Mouse (Mus musculus): ENCODE results near the gene Ak3. TPM values are rescaled to one million over a fixed set of nuclear protein-coding genes. Genes with fewer than 3 reads are reported as not detected.

The Ak3 gene
- polyA plus RNA-seq, 1 experiment from 2014 or later = 69.8 TPM

- peaks cover 11% of the 10 kb centered on the region for H3K4me1 ChIP-seq (replicated peaks)
- no peak overlapping the region for H3K4me3 ChIP-seq
- no peak for ATAC-seq (ENCODE audit: low read depth)
- 95% methylated on average over 4 of the region's 4 CpGs for WGBS
- no peaks in the 10 kb centered on the region for H3K9me3 ChIP-seq
- H3K27ac ChIP-seq (replicated peaks) = no peak overlapping the region
- H3K36me3 ChIP-seq = peaks cover 24% of the 10 kb centered on the region; the same call in 1 of the 2 replicates
- no peak overlapping the region for H3K4me2 ChIP-seq
- no peaks in the 10 kb centered on the region for H3K27me3 ChIP-seq
- H3K9ac ChIP-seq = no peak overlapping the region
These were observed 7.6 kb downstream of the Ak3 start for GRCm38 (mm10) chr19:29040206-29040605.

DNA sequence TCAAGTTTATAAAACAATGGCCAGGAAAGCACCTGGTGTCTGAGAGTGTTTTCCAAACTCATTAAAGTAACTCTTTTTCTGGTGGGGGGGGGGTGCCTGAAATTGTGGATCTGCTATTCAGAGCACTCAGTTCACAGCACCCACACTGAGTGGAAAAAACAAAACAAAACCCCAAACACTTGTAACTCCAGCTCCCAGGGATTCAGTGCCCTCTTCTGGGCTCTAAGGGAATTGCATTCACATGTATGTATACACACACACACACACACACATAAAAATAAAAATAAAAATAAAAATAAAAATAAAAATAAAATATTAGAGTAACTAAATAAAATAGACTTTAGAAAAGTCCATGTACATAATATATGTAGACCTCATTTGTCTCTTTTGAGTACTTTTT lies 8.4 kb downstream of the Ak3 start:
- Histone ChIP-seq H3K9ac (no peak overlapping the region), H3K4me3 (no peak overlapping the region), H3K9me3 (no peaks in the 10 kb centered on the region), H3K36me3 (peaks cover 30% of the 10 kb centered on the region; the same call in 1 of the 2 replicates), H3K27me3 (no peaks in the 10 kb centered on the region), H3K4me2 (no peak overlapping the region), H3K4me1 (replicated peaks) (peaks cover 4% of the 10 kb centered on the region), H3K27ac (replicated peaks) (no peak overlapping the region)
- ATAC-seq (ENCODE audit: low read depth) = no peak

- 94% methylated on average over 10 of the region's 10 CpGs for WGBS
- no peak overlapping the region for H3K27ac ChIP-seq (replicated peaks)
- no peak for ATAC-seq (ENCODE audit: low read depth)
- no peaks in the 10 kb centered on the region for H3K9me3 ChIP-seq
- peaks cover 32% of the 10 kb centered on the region for H3K36me3 ChIP-seq
- no peaks in the 10 kb centered on the region for H3K27me3 ChIP-seq
- H3K9ac ChIP-seq = no peak overlapping the region
- no peak overlapping the region for H3K4me2 ChIP-seq
- no peak overlapping the region for H3K4me3 ChIP-seq
- no peaks in the 10 kb centered on the region for H3K4me1 ChIP-seq (replicated peaks)
These were observed 10.2 kb downstream of the Ak3 start for GRCm38 (mm10) chr19:29037541-29037940.

- Histone ChIP-seq H3K9me3 (no peaks in the 10 kb centered on the region), H3K4me2 (no peak overlapping the region), H3K36me3 (peaks cover 36% of the 10 kb centered on the region), H3K4me3 (no peak overlapping the region), H3K27ac (replicated peaks) (no peak overlapping the region), H3K27me3 (no peaks in the 10 kb centered on the region), H3K4me1 (replicated peaks) (no peaks in the 10 kb centered on the region), H3K9ac (no peak overlapping the region)
- ATAC-seq (ENCODE audit: low read depth) = no peak
- 88% methylated on average over 5 of the region's 5 CpGs for WGBS
These were observed 10.7 kb downstream of the Ak3 start for GRCm38 (mm10) chr19:29037026-29037425.

DNA sequence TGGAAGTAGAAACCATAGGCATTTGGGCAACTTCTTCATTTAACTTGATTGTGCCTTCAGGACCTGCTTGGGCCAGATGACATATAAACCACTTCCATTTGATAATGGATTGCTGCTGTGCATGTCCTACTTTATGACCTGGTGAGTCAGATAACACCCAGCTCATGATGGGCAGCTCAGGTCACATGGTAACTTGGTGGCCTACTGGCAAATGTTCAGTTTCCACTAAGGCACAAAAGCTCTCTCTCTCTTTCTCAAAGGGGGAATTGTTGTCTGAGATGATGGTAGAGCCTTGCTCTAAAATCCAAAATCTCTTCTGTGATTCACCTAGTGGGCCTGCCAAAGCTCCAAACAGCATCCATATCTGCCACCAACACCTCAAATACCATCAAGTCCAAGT lies 15.1 kb downstream of the Ak3 start:
- no peak for ATAC-seq (ENCODE audit: low read depth)
- no peak overlapping the region for H3K4me2 ChIP-seq
- H3K4me3 ChIP-seq = no peak overlapping the region
- H3K9ac ChIP-seq = no peak overlapping the region
- no peak overlapping the region for H3K27ac ChIP-seq (replicated peaks)
- no peaks in the 10 kb centered on the region for H3K4me1 ChIP-seq (replicated peaks)
- peaks cover 49% of the 10 kb centered on the region for H3K36me3 ChIP-seq
- no peaks in the 10 kb centered on the region for H3K27me3 ChIP-seq
- no peaks in the 10 kb centered on the region for H3K9me3 ChIP-seq

DNA sequence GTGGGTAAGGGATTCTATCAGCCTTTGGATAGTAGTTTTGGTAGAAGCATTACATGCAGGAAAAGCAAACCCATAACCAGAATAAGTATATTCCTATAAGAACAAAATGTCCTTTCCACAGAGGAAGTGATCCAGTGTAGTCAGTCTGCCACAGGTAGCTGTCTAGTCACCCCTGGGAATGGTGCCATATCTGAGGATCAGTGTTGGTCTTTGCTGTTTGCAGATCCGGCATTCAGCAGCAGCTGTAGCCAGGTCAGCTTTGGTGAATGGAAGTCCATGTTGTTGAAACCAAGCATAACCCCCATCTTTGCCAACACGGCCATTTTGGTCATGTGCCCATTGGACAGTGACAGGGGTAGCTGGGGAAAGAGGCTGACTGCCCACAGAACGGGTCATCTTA lies 16.0 kb downstream of the Ak3 start:
- Histone ChIP-seq H3K27ac (replicated peaks) (no peak overlapping the region), H3K9me3 (no peaks in the 10 kb centered on the region), H3K4me3 (no peak overlapping the region), H3K4me2 (no peak overlapping the region), H3K27me3 (no peaks in the 10 kb centered on the region), H3K9ac (no peak overlapping the region), H3K36me3 (peaks cover 43% of the 10 kb centered on the region), H3K4me1 (replicated peaks) (no peaks in the 10 kb centered on the region)
- WGBS = 94% methylated on average over 3 of the region's 3 CpGs
- no peak for ATAC-seq (ENCODE audit: low read depth)

GRCm38 (mm10) chr19:29024391-29024947 lies 23.3 kb downstream of the Ak3 start:
- H3K4me3 ChIP-seq = no peak overlapping the region
- H3K27me3 ChIP-seq = no peaks in the 10 kb centered on the region
- H3K4me1 ChIP-seq (replicated peaks) = peaks cover 16% of the 10 kb centered on the region
- H3K4me2 ChIP-seq = no peak overlapping the region
- WGBS = 62% methylated on average over 11 of the region's 11 CpGs
- no peak overlapping the region for H3K9ac ChIP-seq
- ATAC-seq (ENCODE audit: low read depth) = no peak
- H3K27ac ChIP-seq (replicated peaks) = peak overlapping the region; percentile 61
- H3K9me3 ChIP-seq = no peaks in the 10 kb centered on the region
- H3K36me3 ChIP-seq = peaks cover 72% of the 10 kb centered on the region

- Histone ChIP-seq H3K9me3 (no peaks in the 10 kb centered on the region), H3K27me3 (no peaks in the 10 kb centered on the region), H3K9ac (no peak overlapping the region), H3K27ac (replicated peaks) (no peak overlapping the region), H3K36me3 (peaks cover 91% of the 10 kb centered on the region), H3K4me1 (replicated peaks) (peaks cover 16% of the 10 kb centered on the region), H3K4me2 (no peak overlapping the region), H3K4me3 (no peak overlapping the region)
- ATAC-seq (ENCODE audit: low read depth) = no peak
- WGBS = 95% methylated on average over 7 of the region's 7 CpGs
These were observed 25.9 kb downstream of the Ak3 start for GRCm38 (mm10) chr19:29021754-29022345.

GRCm38 (mm10) chr19:29019647-29020046 lies 28.1 kb downstream of the Ak3 start:
- Histone ChIP-seq H3K9me3 (no peaks in the 10 kb centered on the region), H3K27ac (replicated peaks) (no peak overlapping the region), H3K4me3 (no peak overlapping the region), H3K4me2 (no peak overlapping the region), H3K36me3 (peaks cover 85% of the 10 kb centered on the region), H3K27me3 (no peaks in the 10 kb centered on the region), H3K9ac (no peak overlapping the region), H3K4me1 (replicated peaks) (peaks cover 15% of the 10 kb centered on the region)
- 92% methylated on average over 3 of the region's 3 CpGs for WGBS
- ATAC-seq (ENCODE audit: low read depth) = no peak

DNA sequence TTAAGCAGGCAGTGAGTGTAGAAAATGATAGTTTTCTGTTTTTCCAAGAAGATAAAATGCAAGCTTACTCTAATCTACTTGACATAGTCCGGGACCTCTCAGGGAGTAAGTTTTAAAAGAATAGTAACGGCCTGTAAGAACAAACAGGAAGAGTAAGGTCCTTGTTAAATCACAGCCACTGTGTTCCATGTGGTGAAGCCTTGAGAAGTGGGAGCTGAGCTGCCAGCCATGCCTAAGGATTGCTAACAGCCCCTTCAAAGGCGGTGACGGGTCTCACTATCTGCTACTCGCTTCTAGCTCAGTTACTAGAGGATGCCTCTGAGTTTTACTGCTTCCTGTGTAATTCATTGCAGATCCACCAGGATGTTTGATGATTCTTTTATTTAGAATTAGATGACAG lies 31.0 kb downstream of the Ak3 start:
- Histone ChIP-seq H3K27ac (replicated peaks) (no peak overlapping the region), H3K9me3 (no peaks in the 10 kb centered on the region), H3K27me3 (no peaks in the 10 kb centered on the region), H3K9ac (no peak overlapping the region), H3K4me2 (no peak overlapping the region), H3K36me3 (peaks cover 80% of the 10 kb centered on the region), H3K4me1 (replicated peaks) (no peaks in the 10 kb centered on the region), H3K4me3 (no peak overlapping the region)
- ATAC-seq (ENCODE audit: low read depth) = no peak
- WGBS = 76% methylated on average over 5 of the region's 5 CpGs

- H3K27ac ChIP-seq (replicated peaks) = no peak overlapping the region
- ATAC-seq (ENCODE audit: low read depth) = no peak
- no peaks in the 10 kb centered on the region for H3K9me3 ChIP-seq
- WGBS = 90% methylated on average over 5 of the region's 5 CpGs
- H3K36me3 ChIP-seq = peaks cover 79% of the 10 kb centered on the region
- H3K4me1 ChIP-seq (replicated peaks) = no peaks in the 10 kb centered on the region
- no peaks in the 10 kb centered on the region for H3K27me3 ChIP-seq
- no peak overlapping the region for H3K4me2 ChIP-seq
- H3K4me3 ChIP-seq = no peak overlapping the region
- no peak overlapping the region for H3K9ac ChIP-seq
These were observed 31.5 kb downstream of the Ak3 start for GRCm38 (mm10) chr19:29016204-29016765.

GRCm38 (mm10) chr19:29015410-29016203 lies 32.2 kb downstream of the Ak3 start:
- no peak overlapping the region for H3K4me3 ChIP-seq
- no peaks in the 10 kb centered on the region for H3K27me3 ChIP-seq
- no peaks in the 10 kb centered on the region for H3K4me1 ChIP-seq (replicated peaks)
- peaks cover 80% of the 10 kb centered on the region for H3K36me3 ChIP-seq
- no peak overlapping the region for H3K27ac ChIP-seq (replicated peaks)
- H3K4me2 ChIP-seq = no peak overlapping the region
- 82% methylated on average over 8 of the region's 8 CpGs for WGBS
- no peak for ATAC-seq (ENCODE audit: low read depth)
- H3K9ac ChIP-seq = no peak overlapping the region
- H3K9me3 ChIP-seq = no peaks in the 10 kb centered on the region

All from neural tube, embryonic 13.5 days (tissue).